Mouse (Mus musculus): ENCODE measurements at regions not wholly inside any gene's neighbourhood (a gene's known extent, or its start where the extent isn't known, plus 50 kb on each side); places are given as distances from the start of the nearest gene placed in this dataset.

- Histone ChIP-seq H3K27ac (no peak overlapping the region), H3K9ac (no peak overlapping the region)
- no peak for ATAC-seq (ENCODE audit: low FRiP score)
Measured at GRCm38 (mm10) chr3:70496431-70496830, 489.0 kb downstream of the Otol1 start.

GRCm38 (mm10) chr3:70500245-70500858 is 492.9 kb downstream of the Otol1 start:
- WGBS, result 77% methylated on average over 5 of the region's 5 CpGs

More at GRCm38 (mm10) chr3:70496431-70496830, 489.0 kb downstream of the Otol1 start:
- Histone ChIP-seq H3K27me3 (no peaks in the 10 kb centered on the region), H3K4me2 (replicated peaks) (no peak overlapping the region), H3K4me1 (no peaks in the 10 kb centered on the region; the same call in 1 of the 2 replicates), H3K9me3 (replicated peaks) (no peaks in the 10 kb centered on the region), H3K36me3 (no peaks in the 10 kb centered on the region), H3K4me3 (no peak overlapping the region)

GRCm38 (mm10) chr3:70500991-70501961 is 493.9 kb downstream of the Otol1 start:
- Histone ChIP-seq H3K9me3 (replicated peaks) (no peaks in the 10 kb centered on the region), H3K27me3 (no peaks in the 10 kb centered on the region), H3K36me3 (no peaks in the 10 kb centered on the region), H3K9ac (no peak overlapping the region), H3K27ac (no peak overlapping the region), H3K4me2 (replicated peaks) (no peak overlapping the region), H3K4me3 (no peak overlapping the region), H3K4me1 (no peaks in the 10 kb centered on the region; the same call in 1 of the 2 replicates)
- 57% methylated on average over 9 of the region's 9 CpGs for WGBS
- no peak for ATAC-seq (ENCODE audit: low FRiP score)

More at GRCm38 (mm10) chr3:70500245-70500858, 492.9 kb downstream of the Otol1 start:
- Histone ChIP-seq H3K4me2 (replicated peaks) (no peak overlapping the region), H3K4me3 (no peak overlapping the region), H3K27ac (no peak overlapping the region), H3K36me3 (no peaks in the 10 kb centered on the region), H3K9me3 (replicated peaks) (no peaks in the 10 kb centered on the region), H3K4me1 (no peaks in the 10 kb centered on the region; the same call in 1 of the 2 replicates), H3K27me3 (no peaks in the 10 kb centered on the region), H3K9ac (no peak overlapping the region)
- ATAC-seq (ENCODE audit: low FRiP score), result no peak

- ATAC-seq (ENCODE audit: low FRiP score), result no peak
- no peak overlapping the region for H3K9ac ChIP-seq
- H3K4me1 ChIP-seq, result no peaks in the 10 kb centered on the region
- WGBS, result 91% methylated on average over 2 of the region's 2 CpGs
- no peak overlapping the region for H3K4me2 ChIP-seq (replicated peaks)
- H3K36me3 ChIP-seq, result no peaks in the 10 kb centered on the region
- H3K27me3 ChIP-seq, result no peaks in the 10 kb centered on the region
- no peak overlapping the region for H3K4me3 ChIP-seq
- H3K9me3 ChIP-seq (replicated peaks), result no peaks in the 10 kb centered on the region
- H3K27ac ChIP-seq, result no peak overlapping the region
Measured at GRCm38 (mm10) chr3:70533593-70534321, 526.3 kb downstream of the Otol1 start.

- no peak overlapping the region for H3K9ac ChIP-seq
- H3K9me3 ChIP-seq (replicated peaks), result no peaks in the 10 kb centered on the region
- H3K36me3 ChIP-seq, result no peaks in the 10 kb centered on the region
- no peak overlapping the region for H3K4me3 ChIP-seq
- no peaks in the 10 kb centered on the region for H3K27me3 ChIP-seq
- no peak for ATAC-seq (ENCODE audit: low FRiP score)
- H3K27ac ChIP-seq, result no peak overlapping the region
- no peak overlapping the region for H3K4me2 ChIP-seq (replicated peaks)
- no peaks in the 10 kb centered on the region for H3K4me1 ChIP-seq
- WGBS, result 87% methylated on average over 2 of the region's 2 CpGs
Measured at GRCm38 (mm10) chr3:70535084-70535483, 527.7 kb downstream of the Otol1 start.

- 79% methylated on average over 1 of the region's 1 CpGs for WGBS
- Histone ChIP-seq H3K36me3 (no peaks in the 10 kb centered on the region), H3K27ac (no peak overlapping the region), H3K4me1 (no peaks in the 10 kb centered on the region), H3K4me2 (replicated peaks) (no peak overlapping the region), H3K4me3 (no peak overlapping the region), H3K9ac (no peak overlapping the region), H3K9me3 (replicated peaks) (no peaks in the 10 kb centered on the region), H3K27me3 (no peaks in the 10 kb centered on the region)
- no peak for ATAC-seq (ENCODE audit: low FRiP score)
Measured at GRCm38 (mm10) chr3:70543911-70544310, 536.5 kb downstream of the Otol1 start.

- no peak overlapping the region for H3K9ac ChIP-seq
- no peak overlapping the region for H3K4me3 ChIP-seq
- no peaks in the 10 kb centered on the region for H3K9me3 ChIP-seq (replicated peaks)
- no peaks in the 10 kb centered on the region for H3K27me3 ChIP-seq
- no peaks in the 10 kb centered on the region for H3K4me1 ChIP-seq
- no peak overlapping the region for H3K4me2 ChIP-seq (replicated peaks)
- no peak for ATAC-seq (ENCODE audit: low FRiP score)
- no peak overlapping the region for H3K27ac ChIP-seq
- WGBS, result 80% methylated on average over 4 of the region's 4 CpGs
- no peaks in the 10 kb centered on the region for H3K36me3 ChIP-seq
Measured at GRCm38 (mm10) chr3:70557821-70558220, 550.4 kb downstream of the Otol1 start.

- 86% methylated on average over 3 of the region's 3 CpGs for WGBS
- Histone ChIP-seq H3K9me3 (replicated peaks) (no peaks in the 10 kb centered on the region), H3K4me2 (replicated peaks) (no peak overlapping the region), H3K27ac (no peak overlapping the region), H3K9ac (no peak overlapping the region), H3K4me1 (no peaks in the 10 kb centered on the region), H3K4me3 (no peak overlapping the region), H3K36me3 (no peaks in the 10 kb centered on the region), H3K27me3 (no peaks in the 10 kb centered on the region)
- ATAC-seq (ENCODE audit: low FRiP score), result no peak
Measured at GRCm38 (mm10) chr3:70566140-70566857, 558.9 kb downstream of the Otol1 start.

- H3K36me3 ChIP-seq, result no peaks in the 10 kb centered on the region
- H3K4me2 ChIP-seq (replicated peaks), result no peak overlapping the region
- no peaks in the 10 kb centered on the region for H3K4me1 ChIP-seq
- no peaks in the 10 kb centered on the region for H3K9me3 ChIP-seq (replicated peaks)
- H3K9ac ChIP-seq, result no peak overlapping the region
- no peaks in the 10 kb centered on the region for H3K27me3 ChIP-seq
- H3K4me3 ChIP-seq, result no peak overlapping the region
- WGBS, result 48% methylated on average over 4 of the region's 4 CpGs
- no peak overlapping the region for H3K27ac ChIP-seq
- no peak for ATAC-seq (ENCODE audit: low FRiP score)
Measured at GRCm38 (mm10) chr3:70594785-70595184, 587.4 kb downstream of the Otol1 start.

Data from hindbrain, embryonic 12.5 days (tissue).